Mouse (Mus musculus): ENCODE measurements around the gene Igsf21.

DNA sequence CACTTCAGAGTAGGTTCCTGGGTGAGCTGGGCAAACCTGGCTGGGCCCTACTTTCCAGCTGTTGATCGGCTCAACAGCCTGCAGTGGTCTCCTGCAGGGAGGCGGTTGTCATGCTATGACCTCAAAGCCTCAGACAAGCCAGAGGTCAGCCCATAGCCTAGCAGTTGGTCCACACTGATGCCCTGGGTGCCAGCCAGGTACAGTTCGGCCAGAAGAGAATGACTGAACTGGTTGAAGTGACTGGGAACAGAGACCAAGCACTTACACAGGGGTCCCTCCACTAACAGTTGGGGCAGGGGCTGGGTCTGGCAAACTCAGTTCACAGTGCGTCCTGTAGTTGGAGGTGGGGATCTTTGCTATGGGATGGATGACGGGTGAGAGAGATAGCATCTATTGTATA is 162.5 kb downstream of the Igsf21 start:
- TF ChIP-seq TAL1 (IDR thresholded peaks at IDR 0.05; ENCODE audit: low read length) (no peak), GATA1 (IDR thresholded peaks at IDR 0.05; ENCODE audit: low read length) (no peak)
